Mouse (Mus musculus) ES-E14 (cell line): Measurements from ENCODE around the gene Gm20890. TPM values are rescaled to one million over a fixed set of nuclear protein-coding genes. Genes with fewer than 3 reads are reported as not detected.
"Not testable (repeated sequence)": the region's sequence is repeated elsewhere in the genome, so short reads cannot be mapped to it uniquely, and the experiment has no call there.

Experiments
- DNase-seq: peaks from one replicate; pipeline ENCODE4 v3.0.0-alpha.2; 2013; ENCODE audit warnings: low read depth, low spot score
- H3K27ac ChIP-seq: 2 replicates; pipeline ENCODE4 v1.5.1; 2012; ENCODE audit warnings: low read depth, mild to moderate bottlenecking, low read length, moderate library complexity, mixed read lengths; ENCODE audit not compliant: poor library complexity, insufficient read depth, severe bottlenecking
- H3K36me3 ChIP-seq: 2 replicates; pipeline ENCODE4 v1.6.1; 2012; ENCODE audit warnings: mild to moderate bottlenecking, low read length, moderate library complexity, mixed read lengths; ENCODE audit not compliant: control insufficient read depth, poor library complexity, insufficient read depth, severe bottlenecking
- H3K4me1 ChIP-seq, 2 experiments: fragments of 150-350 bp in 1 of 2; sonication (generic) in 1 of 2; 2 replicates each; pipeline ENCODE4 v1.6.1; 2012; ENCODE audit warnings: low read length in 2 of 2, mild to moderate bottlenecking in 1 of 2, mixed read lengths in 1 of 2; ENCODE audit not compliant: control insufficient read depth in 2 of 2, insufficient read depth in 2 of 2, poor library complexity in 1 of 2
- H3K4me3 ChIP-seq, 2 experiments: fragments of 150-350 bp in 1 of 2; sonication (generic) in 1 of 2; 2 replicates each; pipeline ENCODE4 v1.5.1; 2012; ENCODE audit warnings: low read length in 2 of 2, low read depth in 1 of 2, mild to moderate bottlenecking in 1 of 2, mixed read lengths in 1 of 2; ENCODE audit not compliant: insufficient read depth in 1 of 2, poor library complexity in 1 of 2, severe bottlenecking in 1 of 2
- H3K9ac ChIP-seq: 2 replicates; pipeline ENCODE4 v1.6.1; 2012; ENCODE audit warnings: low read depth, mild to moderate bottlenecking, low read length, mixed read lengths; ENCODE audit not compliant: poor library complexity, insufficient read depth, severe bottlenecking
- H3K9me3 ChIP-seq: fragments of 150-350 bp; sonication (generic); 2 replicates; pipeline ENCODE4 v1.6.1; 2012; ENCODE audit warnings: low read depth, mild to moderate bottlenecking, low read length; ENCODE audit not compliant: control insufficient read depth, insufficient read depth
- in situ Hi-C, 2 experiments: fragments of 600-800 bp; cut with MboI; formaldehyde crosslinking; loops; one replicate each; pipeline ENCODE4 v1.15.1; 2025; ENCODE audit warnings: low sequenced_read_pairs in 2 of 2, inconsistent platforms in 1 of 2; ENCODE audit not compliant: unreplicated experiment in 2 of 2
- total RNA-seq: library from RNA; depleted of rRNA; stranded (reverse); fragments of 300-350 nt; gene quantifications from 2 replicates; pipeline ENCODE4 v1.2.3, GENCODE M21; 2012; rRNA removed

Gm20890 gene
- total RNA-seq = not detected in 2 replicates

DNA sequence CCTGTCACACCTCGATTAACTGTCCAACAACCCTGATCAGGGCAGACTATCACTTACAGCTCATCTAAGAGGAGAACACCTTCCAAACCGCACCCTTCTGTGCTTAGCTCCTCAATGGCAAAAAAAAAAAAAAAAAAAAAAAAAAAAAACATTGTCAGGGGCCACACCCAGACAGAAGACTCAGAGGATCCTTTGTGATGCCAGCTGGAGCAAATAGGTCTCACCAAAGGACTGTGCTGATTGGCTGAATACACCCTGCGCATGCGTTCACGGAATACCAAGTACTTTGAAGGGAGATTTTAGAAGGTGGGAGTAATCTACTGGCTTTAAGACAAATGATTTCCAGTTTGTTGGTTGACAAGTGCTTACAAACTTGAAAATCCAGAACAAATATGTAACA lies at the start of gene Gm20890:
Gm20890 (minus strand) TSS at position 101 of the 400 bp plus-strand sequence.
- H3K9me3 ChIP-seq, in situ Hi-C loops, H3K4me1 ChIP-seq, DNase-seq, H3K9ac ChIP-seq, H3K36me3 ChIP-seq, H3K4me3 ChIP-seq, H3K27ac ChIP-seq: not testable (repeated sequence)
